Mouse (Mus musculus): Measurements from ENCODE around the gene Slc25a47.

GRCm38 (mm10) chr12:108902940-108903339, 67.1 kb downstream of the Slc25a47 start:
- peak; percentile 86 for TF ChIP-seq CTCF (IDR thresholded peaks at IDR 0.05; ENCODE audit: borderline replicate concordance, control insufficient read depth, extremely low read depth, insufficient read depth, low read length, poor library complexity)
- no peak for TF ChIP-seq POLR2A (IDR thresholded peaks at IDR 0.05; ENCODE audit: control insufficient read depth, extremely low read depth, insufficient read depth, low read length, poor library complexity)

Data from thymus, adult 2 months (tissue).